Mouse (Mus musculus): ENCODE measurements around the gene Klhl42.
A peak's percentile ranks its signal among the peaks of the same experiment; 100 is the strongest.

The Klhl42 gene

DNA sequence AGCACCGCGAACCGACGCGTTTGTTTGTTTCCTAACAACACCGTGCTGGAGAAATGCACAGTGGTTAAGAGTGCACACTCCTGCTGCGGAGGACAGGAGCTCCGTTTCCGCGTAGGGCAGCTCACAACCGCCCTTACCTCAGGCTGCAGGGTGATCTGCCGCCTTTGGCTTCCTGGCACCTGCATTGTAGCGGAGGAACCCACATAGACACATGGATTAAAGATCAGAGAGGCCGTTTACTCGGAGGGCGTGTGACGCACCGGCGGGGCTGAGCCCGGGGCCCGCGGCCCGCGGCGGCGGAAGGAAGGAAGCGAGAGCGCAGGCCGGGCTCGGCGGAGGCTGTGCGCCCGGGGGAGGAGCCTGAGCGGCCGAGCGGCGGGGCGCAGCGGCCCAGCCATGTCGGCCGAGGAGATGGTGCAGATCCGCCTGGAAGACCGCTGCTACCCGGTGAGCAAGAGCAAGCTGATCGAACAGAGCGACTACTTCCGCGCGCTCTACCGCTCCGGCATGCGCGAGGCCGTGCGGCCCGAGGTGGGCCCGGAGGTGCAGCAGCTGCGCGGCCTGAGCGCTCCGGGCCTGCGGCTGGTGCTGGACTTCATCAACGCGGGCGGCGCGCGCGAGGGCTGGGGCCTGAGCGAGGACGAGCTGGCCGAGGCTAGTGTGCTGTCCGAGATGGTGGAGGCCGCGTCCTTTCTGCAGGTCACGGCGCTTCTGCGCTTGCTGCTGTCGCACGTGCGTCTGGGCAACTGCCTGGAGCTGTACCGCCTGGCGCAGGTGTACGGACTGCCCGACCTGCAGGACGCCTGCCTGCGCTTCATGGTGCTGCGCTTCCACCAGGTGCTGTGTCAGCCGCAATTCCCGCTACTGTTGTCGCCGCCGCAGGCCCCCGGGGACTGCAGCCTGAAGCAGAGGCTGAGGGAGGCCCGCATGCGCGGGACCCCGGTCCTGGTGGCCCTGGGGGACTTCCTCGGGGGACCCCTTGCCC lies at the start of gene Klhl42:
Gene Klhl42, plus strand, starts transcription at position 244 of the 985 bp plus-strand sequence.
- DNase-seq (ENCODE audit: low spot score in 2 of 2) = peak; percentile 70 to 86

DNA sequence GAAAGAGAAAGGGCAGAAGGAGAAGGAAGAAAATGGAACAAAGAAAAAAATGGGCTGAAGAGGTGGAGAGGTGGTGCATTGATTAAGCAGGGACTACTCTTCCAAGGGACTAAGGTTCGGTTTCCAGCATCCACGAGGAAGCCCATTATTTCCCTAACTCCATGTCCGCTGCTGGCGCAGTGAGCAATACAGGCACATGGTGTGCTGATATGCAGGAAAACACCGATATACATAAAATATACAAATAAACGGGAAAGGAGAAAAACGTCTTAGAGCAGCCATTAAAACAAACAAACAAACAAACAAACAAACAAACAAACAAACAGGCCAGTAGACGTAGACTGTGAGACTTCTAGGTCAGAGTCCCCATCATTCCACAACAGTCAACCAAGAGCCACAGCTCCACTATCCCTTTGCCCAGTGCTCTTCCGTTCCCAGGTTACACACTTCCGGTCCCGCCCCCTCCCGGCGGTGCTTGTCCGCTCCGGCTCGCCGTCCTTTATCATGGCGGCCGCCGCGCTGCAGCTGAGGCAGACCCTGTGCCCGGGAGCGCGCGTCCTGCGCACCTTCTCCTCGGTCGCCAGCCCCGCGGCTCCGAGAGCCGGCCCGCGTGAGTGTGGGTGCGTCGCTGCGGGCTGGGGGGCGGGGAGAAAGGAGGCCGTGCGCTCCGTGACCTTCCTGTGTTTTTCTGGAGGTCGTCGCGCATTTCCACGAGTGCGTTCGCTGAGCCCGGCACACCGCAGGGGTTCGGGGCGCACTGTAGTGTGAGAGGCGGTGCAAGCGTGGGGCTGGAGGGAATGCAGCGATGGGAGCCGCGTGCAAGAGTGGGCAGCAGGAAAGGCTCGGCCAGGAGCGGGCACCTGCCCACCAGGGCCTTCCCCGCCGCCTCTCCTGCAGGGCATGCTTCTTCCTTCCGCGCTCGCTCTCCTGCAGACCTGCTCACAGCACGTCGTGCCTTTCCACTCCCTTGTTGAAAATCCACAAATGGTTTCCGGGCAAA lies 48.6 kb upstream of the Klhl42 start, which contains the start of gene Mrps35:
Gene Mrps35, plus strand, starts transcription at position 474 of the 1,000 bp plus-strand sequence.
- peak; percentile 85 to 93 for DNase-seq (ENCODE audit: low spot score in 2 of 2)

DNA sequence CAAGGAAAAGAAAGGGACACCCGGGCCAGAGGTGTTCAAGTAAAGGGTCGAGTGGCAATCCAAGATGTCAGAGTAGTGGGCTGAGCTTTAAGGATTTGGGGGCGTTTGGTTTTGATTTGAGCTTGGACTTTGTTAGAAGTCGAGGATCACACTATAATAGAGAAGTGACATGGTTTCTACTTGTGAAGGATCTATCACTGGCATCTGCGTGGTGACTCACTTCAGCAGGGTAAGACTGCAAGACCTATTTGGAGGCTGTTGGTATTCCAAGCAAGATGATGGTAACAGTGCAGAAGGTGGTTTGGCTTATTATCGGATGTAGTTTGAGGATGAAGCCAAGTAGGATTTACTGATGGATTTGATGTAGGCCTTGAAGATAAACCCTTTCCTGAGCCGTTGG lies 47.5 kb upstream of the Klhl42 start:
- DNase-seq (ENCODE audit: low spot score in 2 of 2) = no peak

DNA sequence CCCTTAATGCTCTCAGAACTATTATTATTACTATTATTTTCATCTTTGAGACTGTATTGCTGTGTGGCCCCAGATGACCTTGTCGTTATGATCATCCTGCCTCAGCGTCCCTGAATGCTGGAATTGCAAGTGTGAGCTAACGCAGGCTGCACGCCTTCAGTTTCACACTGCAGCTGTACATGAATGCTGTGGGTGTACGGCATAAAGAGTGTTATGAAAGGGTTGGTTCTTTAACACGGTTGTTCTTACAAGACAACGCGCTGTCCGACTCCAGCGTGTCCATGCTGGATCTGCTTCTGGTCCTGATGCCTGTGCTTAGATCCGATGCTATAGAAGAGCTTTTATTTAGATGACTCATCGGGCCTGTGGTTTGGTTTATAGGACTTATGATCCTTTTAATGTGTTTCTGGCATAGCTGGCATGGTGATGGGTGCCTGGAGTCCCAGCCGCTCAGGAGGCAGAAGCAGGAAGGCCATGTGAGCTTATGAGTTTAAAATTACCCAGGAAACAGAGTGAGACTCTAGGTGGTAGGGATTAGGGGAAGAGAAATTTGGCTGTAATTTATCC lies 41.9 kb upstream of the Klhl42 start:
- no peak for DNase-seq (ENCODE audit: low spot score in 2 of 2)

DNA sequence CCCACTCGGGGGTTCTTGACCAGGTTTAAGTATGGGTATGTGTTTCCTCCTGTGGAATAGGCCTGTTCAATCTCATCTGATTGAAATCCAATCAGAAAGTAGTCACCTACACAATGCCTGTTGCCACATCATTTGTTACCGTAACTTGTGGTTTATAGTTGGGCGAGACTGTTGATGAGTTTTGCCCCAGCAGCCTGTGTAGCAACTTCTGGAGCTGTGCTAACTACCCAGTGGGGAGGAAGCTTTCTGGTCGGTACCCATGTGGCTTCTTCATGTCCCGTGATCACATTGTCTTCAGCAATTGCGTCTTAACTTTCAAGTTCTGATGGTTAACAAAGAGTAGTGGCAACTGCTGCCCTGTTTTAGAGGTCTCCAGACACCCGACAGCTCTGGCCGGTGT lies 39.5 kb upstream of the Klhl42 start:
- DNase-seq (ENCODE audit: low spot score in 2 of 2) = peak in 1 of 2 experiments; percentile 56

DNA sequence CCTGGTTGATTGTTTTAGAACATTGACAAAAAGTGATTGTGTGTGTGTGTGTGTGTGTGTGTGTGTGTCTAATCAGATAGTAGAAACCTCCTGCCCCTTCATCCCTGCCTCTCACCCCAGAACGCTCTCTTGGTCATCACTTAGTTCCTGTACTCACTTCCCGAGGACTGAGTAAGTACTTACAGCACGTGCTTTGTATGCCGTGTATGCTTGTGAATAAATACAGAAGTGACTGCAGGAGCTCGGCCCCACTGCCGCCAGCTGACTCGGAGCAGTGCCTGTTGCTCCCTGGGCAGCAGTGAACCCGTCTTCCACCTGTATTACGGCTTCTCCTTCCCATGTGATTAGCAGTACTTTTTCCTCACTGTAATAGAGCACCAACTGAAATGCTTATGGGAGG lies 38.7 kb upstream of the Klhl42 start:
- DNase-seq (ENCODE audit: low spot score in 2 of 2) = peak in 1 of 2 experiments; percentile 44

DNA sequence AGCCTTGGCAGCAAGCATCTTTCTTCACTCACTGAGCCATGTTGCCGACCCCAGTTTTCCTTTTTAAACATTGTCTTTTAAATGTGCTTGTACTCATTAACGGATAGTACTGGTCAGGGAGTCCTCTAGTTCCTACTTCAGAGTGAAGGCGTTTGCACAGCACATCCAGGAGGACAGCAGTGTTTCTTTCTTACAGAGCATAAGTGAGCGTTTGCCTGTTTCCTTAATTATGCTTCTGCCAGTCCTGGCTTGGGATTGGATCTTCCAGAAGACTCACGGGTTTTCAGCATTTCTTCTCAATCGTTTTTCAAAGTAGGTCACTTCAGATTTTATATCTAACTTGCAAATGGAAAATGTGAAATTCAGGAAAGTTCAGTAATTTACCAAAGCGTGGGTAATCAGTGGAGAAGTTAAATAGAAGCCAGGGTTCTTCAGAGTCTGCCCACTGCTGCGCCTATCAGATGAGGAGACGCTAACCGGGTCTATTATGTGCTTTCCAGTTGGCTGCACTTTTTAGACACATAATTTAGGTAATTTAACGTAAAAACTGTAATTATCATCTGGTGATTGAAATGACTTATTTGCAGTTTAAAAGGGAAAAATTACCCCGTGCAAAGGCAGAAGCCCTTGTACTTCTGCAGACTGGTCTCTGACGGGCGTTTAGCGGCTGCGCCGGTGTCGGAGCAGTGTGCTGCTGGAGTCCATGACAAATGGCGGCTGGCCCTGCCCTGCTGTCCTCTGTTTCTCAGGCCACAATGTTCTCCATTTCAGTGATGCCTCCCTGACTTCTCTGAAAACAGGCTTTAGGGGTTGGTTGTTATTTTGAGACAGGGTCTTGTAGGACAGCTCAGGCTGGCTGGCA lies 37.2 kb upstream of the Klhl42 start:
- peak in 1 of 2 experiments; percentile 50 for DNase-seq (ENCODE audit: low spot score in 2 of 2)

DNA sequence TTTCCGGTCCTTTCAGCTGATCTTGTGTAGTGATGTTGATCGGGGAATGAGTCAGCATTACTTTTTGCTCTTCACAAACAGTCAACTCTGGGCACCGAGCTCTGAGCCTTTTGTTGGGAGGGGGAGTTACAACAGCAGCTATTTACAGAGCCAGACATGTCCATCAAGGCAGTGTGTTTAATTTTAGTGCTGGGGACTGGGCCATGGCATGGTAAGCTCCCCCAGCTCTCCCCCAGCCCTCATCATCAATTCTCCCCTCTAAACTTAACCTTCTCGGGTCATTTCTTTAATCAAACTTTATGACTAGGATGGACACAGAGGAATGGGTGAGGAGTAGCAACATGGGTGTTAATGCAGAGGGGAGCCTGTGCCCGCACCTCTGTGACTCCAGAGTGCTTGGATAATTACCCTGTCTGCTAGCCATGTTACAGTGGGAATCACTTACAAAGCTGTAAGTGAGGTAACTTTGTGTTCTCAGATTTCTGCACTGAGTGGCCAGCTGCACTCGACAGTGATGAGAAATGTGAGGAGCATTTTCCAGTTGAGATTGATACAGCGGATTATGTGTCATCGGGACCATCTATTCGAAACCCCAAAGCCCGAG lies 35.7 kb upstream of the Klhl42 start:
- DNase-seq (ENCODE audit: low spot score in 2 of 2) = peak in 1 of 2 experiments; percentile 36

DNA sequence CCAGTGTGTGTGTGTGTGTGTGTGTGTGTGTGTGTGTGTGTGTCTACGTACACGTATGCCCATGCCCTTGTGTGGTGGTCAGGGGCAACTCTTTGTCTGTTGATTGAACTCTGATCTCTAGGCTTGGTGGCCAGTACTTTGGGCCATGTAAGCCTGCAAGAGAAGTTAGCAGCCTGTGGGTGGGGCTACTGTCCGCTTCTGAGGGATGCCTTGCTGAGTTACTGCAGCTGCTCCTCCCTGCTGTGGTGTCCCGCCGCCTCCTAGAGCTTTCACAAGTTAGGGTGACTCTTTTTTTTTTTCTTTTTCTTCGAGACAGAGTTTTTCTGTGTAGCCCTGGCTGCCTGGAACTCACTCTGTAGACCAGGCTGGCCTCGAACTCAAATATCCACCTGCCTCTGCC lies 31.9 kb upstream of the Klhl42 start:
- DNase-seq (ENCODE audit: low spot score in 2 of 2) = no peak

DNA sequence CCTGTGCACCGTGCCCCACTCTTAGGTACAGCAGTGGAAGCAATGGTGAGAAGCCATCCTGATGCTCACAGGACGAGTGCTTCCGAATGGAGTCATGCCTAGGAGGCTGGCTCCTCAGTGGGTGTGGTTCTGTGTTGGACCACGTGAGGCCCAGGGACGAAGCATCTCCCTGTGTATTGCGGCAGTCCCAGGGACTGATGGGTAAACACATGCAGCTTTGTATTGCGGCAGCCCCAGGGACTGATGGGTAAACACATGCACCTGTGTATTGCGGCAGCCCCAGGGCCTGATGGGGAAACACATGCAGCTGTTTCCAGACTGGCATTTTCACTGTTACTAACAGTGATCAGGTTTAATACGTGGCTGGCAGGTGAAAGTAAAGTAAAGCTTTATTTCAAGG lies 29.5 kb upstream of the Klhl42 start:
- no peak for DNase-seq (ENCODE audit: low spot score in 2 of 2)

DNA sequence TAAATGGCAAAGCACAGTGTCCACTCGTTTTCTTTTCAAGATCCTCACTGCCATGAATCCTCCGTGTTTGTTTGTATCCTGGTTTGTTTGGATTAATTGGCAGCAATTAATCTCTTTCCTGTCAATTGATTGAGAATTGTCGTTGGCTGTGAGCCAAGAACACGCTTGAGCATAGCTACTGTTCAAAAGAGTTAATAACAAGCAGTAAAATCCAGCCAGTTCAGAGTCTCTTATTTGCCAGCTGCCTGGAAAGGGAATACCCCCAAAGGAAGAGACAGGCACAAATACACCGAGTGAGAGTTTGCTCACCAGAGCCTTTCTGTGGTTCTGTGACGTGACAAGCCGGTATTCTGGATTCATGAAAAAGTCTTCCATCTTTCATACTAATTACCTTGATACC lies 29.1 kb upstream of the Klhl42 start:
- no peak for DNase-seq (ENCODE audit: low spot score in 2 of 2)

DNA sequence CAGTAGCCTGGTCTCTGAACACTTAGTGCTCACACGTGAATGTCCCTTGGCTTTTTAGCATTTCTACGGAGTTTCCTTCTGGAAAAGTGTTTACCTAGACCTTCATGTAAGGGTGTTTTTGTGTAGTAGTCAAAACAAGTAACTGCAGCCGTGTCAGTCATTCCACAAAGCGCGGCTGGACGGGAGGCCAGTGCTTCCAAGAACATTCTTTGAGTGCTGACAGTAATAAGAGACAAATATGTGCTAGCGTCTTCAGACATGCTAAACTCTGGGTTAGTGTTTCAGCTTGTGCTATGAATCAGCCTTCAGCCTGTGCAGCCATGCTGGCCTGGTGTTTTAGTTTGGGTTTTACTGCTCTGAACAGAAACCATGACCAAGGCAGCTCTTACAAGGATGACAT lies 28.5 kb upstream of the Klhl42 start:
- no peak for DNase-seq (ENCODE audit: low spot score in 2 of 2)

DNA sequence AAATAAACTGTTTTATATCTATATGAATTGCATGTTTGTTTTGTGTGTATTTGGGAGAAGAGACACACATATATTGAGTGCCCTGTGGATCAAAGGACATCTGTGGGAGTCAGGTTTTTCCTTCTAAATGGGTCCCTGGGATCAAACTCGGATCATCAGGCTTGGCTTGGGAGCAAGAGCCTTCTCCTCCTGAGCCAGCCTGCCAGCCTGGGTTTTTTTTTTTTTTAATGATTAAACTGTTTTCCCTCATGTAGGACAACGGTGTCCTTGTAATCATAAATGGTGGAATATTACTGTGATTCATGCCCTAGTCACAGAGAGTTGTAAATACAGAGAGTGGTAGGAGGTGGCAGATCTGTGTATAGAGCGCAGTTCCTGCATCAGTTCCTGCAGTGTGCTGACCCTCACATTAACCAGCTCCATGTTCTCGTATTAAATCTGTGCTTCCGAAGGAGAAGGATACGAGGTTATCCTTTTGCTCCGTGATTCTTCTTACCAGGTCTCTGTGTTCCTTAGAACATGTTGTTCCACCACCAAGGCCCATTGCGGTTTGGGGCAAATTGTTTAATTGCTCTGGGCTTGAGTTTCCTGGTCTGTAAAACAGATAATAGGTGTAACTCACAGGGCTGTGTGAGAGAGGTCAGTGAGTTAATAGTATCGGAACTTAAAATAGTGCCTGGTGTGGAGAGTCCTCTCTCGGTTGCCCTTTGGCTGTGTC lies 26.8 kb upstream of the Klhl42 start:
- DNase-seq (ENCODE audit: low spot score in 2 of 2) = no peak

DNA sequence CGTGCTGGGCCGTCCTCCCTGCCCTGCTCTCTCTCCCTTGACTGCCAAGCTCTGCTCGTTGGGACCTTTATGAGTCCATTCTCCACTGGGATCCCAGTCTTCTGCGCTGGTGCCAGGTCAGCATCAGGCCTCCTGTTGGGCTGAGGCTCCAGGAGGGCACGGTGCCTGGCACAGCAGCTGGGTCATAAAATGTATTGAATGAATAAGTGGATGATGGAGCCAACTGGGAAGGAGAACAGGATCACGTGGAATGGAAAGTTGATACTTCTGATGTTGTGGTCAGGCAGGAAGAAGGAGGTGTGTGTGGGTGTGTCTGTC lies 26.3 kb upstream of the Klhl42 start:
- DNase-seq (ENCODE audit: low spot score in 2 of 2) = no peak

DNA sequence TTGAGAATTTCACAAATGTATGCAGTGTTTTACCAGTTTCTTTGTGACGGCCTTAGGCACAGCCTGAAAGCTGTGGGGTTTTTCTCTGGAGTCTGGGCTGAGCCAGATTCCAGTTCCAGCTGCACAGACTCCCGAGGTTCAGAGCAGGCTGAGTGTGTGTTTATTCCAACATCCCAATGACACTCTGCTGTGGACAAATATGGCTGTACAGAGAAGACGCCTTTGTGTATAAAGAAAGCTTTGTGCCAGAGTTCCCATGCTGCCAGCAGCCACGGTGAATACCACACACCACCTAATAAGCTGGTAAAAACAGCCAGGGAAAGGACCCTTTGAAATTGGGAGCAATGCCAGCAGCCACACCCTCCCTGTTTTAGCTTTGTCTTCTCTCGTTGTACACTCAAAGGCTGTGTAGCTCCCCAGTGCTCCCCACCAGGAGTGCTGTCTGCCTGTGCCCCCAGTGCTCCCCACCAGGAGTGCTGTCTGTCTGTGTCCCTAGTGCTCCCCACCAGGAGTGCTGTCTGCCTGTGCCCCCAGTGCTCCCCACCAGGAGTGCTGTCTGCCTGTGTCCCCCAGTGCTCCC lies 15.3 kb upstream of the Klhl42 start:
- no peak for DNase-seq (ENCODE audit: low spot score in 2 of 2)

DNA sequence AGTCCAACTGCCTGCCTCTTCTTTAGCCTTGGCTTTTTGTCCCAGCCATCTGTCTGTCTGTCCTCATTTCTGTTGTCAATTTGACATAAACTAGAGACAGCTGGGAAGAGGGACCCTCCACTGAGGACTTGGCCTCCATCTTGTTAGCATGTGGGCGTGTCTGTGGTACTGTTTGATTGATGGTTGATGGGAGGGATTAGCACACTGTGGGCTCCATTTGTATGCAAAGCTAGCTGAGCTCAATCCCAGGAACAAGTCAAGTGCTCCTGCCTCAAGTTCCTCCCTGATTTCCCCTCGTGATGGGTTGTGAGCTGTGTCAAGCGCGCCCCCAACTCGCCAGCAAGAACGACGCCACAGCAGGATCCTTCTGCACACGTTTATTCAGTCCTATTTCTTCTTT lies 14.3 kb upstream of the Klhl42 start:
- no peak for DNase-seq (ENCODE audit: low spot score in 2 of 2)

DNA sequence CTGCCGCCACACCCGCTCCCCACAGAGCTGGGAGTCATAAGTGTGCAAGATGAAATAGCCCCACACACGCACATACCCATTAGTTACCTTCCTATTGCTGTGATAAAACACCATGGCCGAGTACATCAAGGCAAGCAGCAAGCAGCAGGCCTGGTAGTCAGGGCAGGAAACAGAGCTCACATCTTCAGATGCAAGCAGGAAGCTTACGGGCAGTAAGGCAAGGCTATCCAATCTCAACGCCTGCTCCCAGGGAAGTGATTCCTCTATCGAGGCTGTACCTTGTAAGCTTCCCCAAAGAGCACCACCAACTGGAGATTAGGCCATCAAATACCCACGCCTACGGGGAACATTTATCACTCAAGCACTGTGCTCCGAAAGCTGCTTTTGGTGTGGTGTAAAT lies 11.3 kb upstream of the Klhl42 start:
- DNase-seq (ENCODE audit: low spot score in 2 of 2) = no peak

DNA sequence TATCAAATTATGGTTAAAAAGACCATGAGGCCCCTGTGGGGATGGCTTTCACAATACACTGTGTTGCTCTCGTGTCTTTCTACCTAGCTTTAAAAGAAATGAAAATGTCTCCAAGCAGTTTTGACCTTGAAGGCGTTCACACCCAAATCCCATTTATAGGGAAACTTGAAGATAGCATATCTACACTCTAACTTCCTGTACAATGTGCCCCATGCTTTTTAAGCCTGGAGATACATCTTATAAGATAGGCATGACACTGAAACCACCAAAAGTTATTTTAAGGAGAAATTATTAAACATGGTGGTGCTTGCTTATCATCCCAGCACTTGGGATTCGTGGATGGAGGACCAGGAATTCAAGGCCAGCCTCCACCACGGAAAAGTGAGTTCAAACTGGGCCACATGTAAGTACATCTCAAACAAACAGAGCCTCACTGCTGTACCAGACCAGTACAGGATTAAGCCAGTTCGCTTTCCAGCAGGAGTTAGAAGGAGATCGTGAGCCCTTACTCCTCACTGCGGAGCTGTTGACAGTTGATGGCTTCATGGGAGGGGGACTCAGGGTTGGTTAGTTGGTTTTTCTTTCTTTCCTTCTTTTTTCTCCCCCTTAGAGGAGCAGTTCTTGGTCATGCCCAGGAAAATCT lies 5.7 kb upstream of the Klhl42 start:
- no peak for DNase-seq (ENCODE audit: low spot score in 2 of 2)

DNA sequence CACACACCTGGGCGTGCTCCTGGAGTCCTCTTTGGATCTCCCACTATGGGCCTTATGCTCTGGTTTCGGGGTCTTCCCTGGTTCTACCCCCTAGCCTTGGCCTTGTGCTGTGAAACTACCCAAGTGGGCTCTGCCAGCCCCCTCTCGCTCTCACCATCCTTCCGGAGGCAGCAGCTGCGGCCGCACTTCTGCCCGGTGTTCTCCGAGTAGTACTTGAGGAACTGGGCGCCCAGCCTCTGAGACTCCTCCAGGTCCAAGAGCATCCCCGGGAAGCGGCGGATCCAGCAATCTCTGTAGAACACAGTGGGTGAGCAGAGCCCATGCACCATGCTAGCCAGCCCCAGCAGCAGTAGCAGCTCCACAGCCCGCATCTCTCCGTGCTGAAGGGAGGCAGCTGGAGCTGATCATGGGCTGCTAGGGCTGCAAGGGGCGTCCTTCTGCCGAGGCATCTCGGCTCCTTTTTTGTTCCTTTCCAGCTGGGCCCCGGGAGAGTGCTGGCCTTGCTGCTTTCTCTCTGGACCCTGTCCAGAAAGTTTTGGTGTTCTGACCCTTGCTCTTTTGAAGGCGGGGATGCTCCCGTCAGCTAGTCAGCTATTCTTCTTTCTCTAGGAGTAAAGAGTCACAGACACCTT lies 4.5 kb upstream of the Klhl42 start, which contains the start of gene Mansc4:
Gene Mansc4, minus strand, starts transcription at position 439 of the 632 bp plus-strand sequence.
- DNase-seq (ENCODE audit: low spot score in 2 of 2) = no peak
